Mouse (Mus musculus): Measurements from ENCODE around the gene Ctnna3. TPM values are rescaled to one million over a fixed set of nuclear protein-coding genes. Genes with fewer than 3 reads are reported as not detected.
A peak's percentile ranks its signal among the peaks of the same experiment; 100 is the strongest.

Ctnna3 gene
- polyA plus RNA-seq, 1 experiment from 2014 or later = 0.03 TPM

DNA sequence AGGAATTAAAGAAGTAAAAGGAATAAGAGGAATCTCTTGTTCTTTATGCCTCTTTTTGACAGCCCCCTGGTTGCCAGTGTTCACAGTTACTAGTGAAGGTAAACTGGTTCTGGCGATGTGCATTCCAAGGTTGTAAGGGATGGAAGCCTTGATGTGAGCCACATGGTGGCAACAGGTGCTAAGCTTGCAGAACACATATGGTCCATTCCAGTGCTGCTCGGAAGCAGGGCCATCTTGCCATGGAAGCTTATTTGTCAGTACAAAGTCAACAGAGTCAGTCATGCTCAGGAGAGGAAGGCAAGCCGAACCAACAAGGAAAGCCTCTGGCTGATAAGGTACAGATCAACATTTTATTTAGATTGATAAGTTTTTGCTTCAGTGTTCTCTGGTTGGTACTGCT, 652.4 kb downstream of the Ctnna3 start:
- no peak for ATAC-seq (ENCODE audit: insufficient read depth)
- 57% methylated on average over 3 of the region's 3 CpGs for WGBS (ENCODE audit: insufficient replicate concordance)
- Histone ChIP-seq H3K4me2 (no peak overlapping the region), H3K36me3 (replicated peaks) (no peaks in the 10 kb centered on the region), H3K27ac (replicated peaks) (no peak overlapping the region), H3K9me3 (replicated peaks) (no peaks in the 10 kb centered on the region), H3K4me3 (replicated peaks) (no peak overlapping the region), H3K27me3 (peaks cover 8% of the 10 kb centered on the region), H3K4me1 (replicated peaks) (no peaks in the 10 kb centered on the region), H3K9ac (no peak overlapping the region)

DNA sequence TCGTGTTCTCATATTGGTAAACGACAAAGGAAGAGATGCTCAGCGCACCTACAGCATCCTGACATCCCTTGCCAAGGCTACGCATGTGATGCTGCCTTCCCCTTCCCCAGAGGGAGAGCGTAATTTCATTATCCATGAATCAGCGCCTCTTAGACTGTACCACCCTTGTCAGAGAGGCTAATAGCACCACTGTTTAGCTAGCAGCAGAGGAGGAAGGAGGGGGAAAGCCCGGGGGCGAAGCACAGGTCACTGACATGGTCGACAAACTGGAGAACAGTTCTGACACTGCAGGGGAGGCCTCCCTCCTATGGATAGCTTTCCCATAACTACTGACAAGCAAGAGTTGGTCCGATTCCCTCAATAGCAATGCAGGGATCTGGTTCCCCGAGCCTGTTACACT, 653.9 kb downstream of the Ctnna3 start:
- Histone ChIP-seq H3K4me1 (replicated peaks) (no peaks in the 10 kb centered on the region), H3K9me3 (replicated peaks) (no peaks in the 10 kb centered on the region), H3K9ac (no peak overlapping the region), H3K4me2 (no peak overlapping the region), H3K27ac (replicated peaks) (no peak overlapping the region), H3K36me3 (replicated peaks) (no peaks in the 10 kb centered on the region), H3K27me3 (peaks cover 22% of the 10 kb centered on the region), H3K4me3 (replicated peaks) (no peak overlapping the region)
- no peak for ATAC-seq (ENCODE audit: insufficient read depth)
- 49% methylated on average over 11 of the region's 11 CpGs for WGBS (ENCODE audit: insufficient replicate concordance)

DNA sequence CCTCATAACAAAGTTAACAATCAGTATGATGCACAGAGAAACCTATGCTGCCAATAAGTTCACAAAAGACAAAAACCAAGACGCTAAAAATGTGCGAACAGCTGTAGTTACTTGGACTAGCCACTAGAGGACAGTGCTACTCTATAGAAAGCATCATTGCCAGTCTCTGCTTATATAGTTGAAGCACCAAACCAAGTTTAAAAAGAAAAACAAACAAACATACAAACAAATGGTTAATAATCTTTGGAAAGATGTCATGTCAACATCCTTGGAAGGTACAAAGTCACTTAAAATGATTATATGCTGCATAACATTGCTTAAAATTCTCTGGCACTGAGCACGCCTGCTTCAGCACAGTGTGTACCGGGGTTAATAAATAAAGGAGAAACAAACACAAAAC, 654.6 kb downstream of the Ctnna3 start:
- Histone ChIP-seq H3K4me1 (replicated peaks) (no peaks in the 10 kb centered on the region), H3K9ac (no peak overlapping the region), H3K4me2 (no peak overlapping the region), H3K27me3 (peaks cover 24% of the 10 kb centered on the region), H3K27ac (replicated peaks) (no peak overlapping the region), H3K9me3 (replicated peaks) (no peaks in the 10 kb centered on the region), H3K36me3 (replicated peaks) (no peaks in the 10 kb centered on the region), H3K4me3 (replicated peaks) (no peak overlapping the region)
- no peak for ATAC-seq (ENCODE audit: insufficient read depth)
- WGBS (ENCODE audit: insufficient replicate concordance) = 32% methylated on average over 4 of the region's 4 CpGs

DNA sequence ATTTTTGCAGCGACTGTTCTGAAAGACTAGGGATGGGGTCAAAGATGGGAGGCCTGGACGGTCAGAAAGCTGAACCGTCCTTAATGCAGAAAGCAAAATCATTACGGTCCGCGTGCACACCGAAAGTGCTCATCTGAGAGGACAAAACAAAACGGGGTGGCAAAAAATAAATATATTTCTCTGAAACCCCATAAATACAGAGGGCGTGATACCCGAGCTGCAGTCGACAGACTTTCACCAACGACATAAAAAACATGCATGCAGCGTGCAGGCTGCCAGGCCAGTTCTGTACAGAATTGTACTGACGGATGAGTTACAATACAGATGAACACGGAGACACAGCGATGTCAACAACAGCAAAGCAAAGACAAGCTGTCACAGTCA, 656.3 kb downstream of the Ctnna3 start:
- H3K27ac ChIP-seq (replicated peaks) = no peak overlapping the region
- no peak overlapping the region for H3K4me3 ChIP-seq (replicated peaks)
- WGBS (ENCODE audit: insufficient replicate concordance) = 62% methylated on average over 16 of the region's 16 CpGs

DNA sequence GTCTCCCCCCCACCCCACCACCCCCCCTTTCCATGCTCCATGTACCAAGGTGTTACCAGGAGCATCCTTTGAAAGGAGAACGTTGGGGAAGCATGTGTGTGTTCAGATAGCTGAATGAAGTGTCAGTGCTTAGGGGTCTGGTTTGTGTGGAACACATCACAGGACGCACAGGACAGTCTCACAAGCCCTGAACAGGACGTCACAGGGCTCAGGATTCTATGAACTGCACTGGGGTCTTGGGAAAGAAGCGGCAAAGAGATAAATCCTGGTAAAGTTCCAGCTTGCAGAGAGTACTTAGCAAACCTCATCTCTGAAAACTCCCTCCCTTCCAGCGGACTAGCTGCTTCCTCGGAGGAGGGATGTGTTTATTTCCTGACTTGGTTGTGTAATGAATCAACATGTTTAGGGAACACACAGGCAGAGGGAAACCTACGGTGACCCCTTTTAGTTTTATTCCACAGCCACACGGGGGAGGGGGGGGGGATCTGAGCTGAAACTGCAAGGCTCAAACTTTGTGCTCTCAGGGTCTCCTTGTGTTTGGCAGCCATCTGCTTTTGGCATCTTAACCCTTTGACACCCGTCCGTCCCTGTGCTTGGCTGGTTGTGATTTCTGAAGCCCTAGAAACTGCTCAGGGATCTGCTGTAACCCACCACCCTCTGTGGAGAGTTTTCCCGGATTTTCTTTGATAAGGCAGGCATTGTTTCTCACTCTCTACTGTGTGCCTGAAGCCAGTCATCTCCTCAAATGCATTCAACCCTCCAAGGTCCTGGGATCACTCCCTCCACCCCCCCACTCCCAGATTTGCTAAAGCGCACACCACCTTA, 656.9 kb downstream of the Ctnna3 start:
- no peak for ATAC-seq (ENCODE audit: insufficient read depth)

More for the DNA sequence above, 656.3 kb downstream of the Ctnna3 start:
- no peak for ATAC-seq (ENCODE audit: insufficient read depth)
- Histone ChIP-seq H3K9me3 (replicated peaks) (no peaks in the 10 kb centered on the region), H3K4me2 (no peak overlapping the region), H3K4me1 (replicated peaks) (no peaks in the 10 kb centered on the region), H3K27me3 (peaks cover 32% of the 10 kb centered on the region), H3K36me3 (replicated peaks) (no peaks in the 10 kb centered on the region), H3K9ac (no peak overlapping the region)

DNA sequence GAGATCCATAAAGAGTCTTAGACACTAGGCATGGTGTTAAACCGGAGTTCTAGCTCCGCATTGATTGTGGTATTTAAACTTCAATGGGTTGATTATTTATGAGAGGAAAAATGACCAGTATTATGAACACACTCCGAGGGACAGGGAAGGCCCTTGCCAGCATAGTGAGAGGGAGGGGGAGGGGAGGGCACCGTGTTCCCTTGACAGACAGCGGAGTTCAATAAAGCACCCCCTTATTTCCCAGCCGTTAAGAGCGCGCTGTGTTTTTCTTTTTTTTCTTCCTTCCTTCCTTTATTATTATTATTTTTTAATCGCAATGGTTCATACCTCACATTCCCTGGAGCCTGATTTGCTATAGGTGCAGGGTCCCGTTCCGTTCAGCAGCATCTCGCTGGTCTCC, 657.6 kb downstream of the Ctnna3 start:
- Histone ChIP-seq H3K27me3 (peaks cover 32% of the 10 kb centered on the region), H3K4me1 (replicated peaks) (no peaks in the 10 kb centered on the region), H3K36me3 (replicated peaks) (no peaks in the 10 kb centered on the region), H3K4me3 (replicated peaks) (no peak overlapping the region), H3K27ac (replicated peaks) (no peak overlapping the region), H3K9ac (no peak overlapping the region), H3K9me3 (replicated peaks) (no peaks in the 10 kb centered on the region), H3K4me2 (no peak overlapping the region)
- no peak for ATAC-seq (ENCODE audit: insufficient read depth)
- 3% methylated on average over 12 of the region's 12 CpGs for WGBS (ENCODE audit: insufficient replicate concordance)

More for the DNA sequence above, 656.9 kb downstream of the Ctnna3 start:
- Histone ChIP-seq H3K27ac (replicated peaks) (no peak overlapping the region), H3K4me3 (replicated peaks) (no peak overlapping the region), H3K4me1 (replicated peaks) (no peaks in the 10 kb centered on the region), H3K9me3 (replicated peaks) (no peaks in the 10 kb centered on the region), H3K36me3 (replicated peaks) (no peaks in the 10 kb centered on the region), H3K9ac (no peak overlapping the region), H3K4me2 (no peak overlapping the region), H3K27me3 (peaks cover 32% of the 10 kb centered on the region)
- 3% methylated on average over 12 of the region's 12 CpGs for WGBS (ENCODE audit: insufficient replicate concordance)

DNA sequence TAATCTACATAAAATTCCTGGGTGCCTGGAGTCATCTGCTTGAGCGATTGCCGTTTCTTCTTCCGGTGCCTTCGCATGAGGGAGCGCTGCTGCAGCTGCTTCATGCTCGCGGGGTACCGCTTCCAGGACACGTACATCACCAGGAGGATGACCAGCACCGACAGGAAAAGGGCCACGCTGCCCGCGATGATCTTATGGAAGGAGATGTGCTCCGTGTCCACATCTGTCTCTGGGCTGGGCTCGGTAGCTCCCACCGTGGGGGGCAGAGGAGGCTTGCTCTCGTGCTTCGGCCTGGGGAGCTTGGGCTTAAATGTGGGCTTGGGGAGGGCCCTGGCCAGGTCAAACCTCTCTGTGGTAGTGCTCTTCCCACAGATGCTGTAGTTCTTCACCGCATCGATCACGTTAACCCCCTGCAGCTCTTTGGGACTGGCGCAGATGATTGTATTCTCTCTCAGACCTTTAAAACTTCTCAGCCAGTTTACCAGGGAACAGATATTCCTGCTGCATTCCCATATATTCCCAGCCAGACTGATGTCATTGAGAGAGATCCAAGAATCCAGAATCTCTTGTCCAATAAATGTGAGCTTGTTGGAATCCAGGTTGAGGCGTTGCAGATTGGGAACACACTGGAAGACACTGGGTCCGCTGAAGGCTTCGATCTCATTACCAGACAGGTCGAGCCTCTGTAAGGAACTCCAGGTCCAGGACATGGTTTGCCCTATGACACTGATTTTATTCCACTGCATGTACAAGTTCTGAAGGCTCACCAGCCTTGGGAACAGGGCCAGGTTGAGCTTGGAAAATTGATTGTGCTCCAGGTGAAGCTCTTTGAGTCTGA, 658.3 kb downstream of the Ctnna3 start:
- Histone ChIP-seq H3K4me3 (replicated peaks) (no peak overlapping the region), H3K4me2 (no peak overlapping the region), H3K27ac (replicated peaks) (no peak overlapping the region), H3K27me3 (peaks cover 32% of the 10 kb centered on the region), H3K36me3 (replicated peaks) (no peaks in the 10 kb centered on the region), H3K9me3 (replicated peaks) (no peaks in the 10 kb centered on the region), H3K4me1 (replicated peaks) (no peaks in the 10 kb centered on the region), H3K9ac (no peak overlapping the region)
- whole genome bisulfite sequencing (ENCODE audit: insufficient replicate concordance) = 4% methylated on average over 26 of the region's 26 CpGs
- no peak for ATAC-seq (ENCODE audit: insufficient read depth)

DNA sequence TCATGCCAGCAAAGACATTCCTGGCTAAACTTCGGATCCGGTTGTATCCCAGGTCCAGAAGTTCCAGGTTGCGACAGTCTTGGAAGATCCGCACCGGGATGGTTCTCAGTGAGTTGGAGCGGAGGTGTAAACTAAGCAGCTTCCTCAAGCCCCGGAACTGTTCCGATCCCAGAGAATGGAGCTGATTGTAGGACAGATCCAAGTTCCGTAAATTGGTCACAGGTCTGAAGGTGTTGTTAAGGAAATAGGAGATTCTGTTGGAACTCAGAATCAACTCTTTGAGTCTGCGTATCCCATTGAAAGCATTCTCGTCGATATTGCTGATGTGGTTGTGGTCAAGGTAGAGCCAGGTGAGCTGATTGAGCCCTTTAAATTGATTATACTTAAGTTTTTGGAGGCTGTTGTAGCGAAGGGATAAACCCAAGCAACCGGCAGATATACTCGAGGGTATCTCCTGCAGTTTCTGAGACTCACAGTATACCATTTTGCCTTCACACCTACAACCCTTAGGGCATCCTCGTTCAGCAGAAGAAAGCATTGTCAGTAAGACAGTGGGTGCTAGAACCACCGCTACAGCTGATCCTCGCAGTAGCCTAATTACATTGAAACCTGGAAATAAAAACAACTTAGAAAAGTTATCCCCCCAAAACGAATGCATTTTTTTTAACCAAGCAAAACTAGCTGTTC, 659.0 kb downstream of the Ctnna3 start:
- no peaks in the 10 kb centered on the region for H3K9me3 ChIP-seq (replicated peaks)
- no peak for ATAC-seq (ENCODE audit: insufficient read depth)
- H3K4me2 ChIP-seq = no peak overlapping the region
- no peak overlapping the region for H3K4me3 ChIP-seq (replicated peaks)
- WGBS (ENCODE audit: insufficient replicate concordance) = 21% methylated on average over 19 of the region's 19 CpGs
- H3K9ac ChIP-seq = no peak overlapping the region
- H3K27ac ChIP-seq (replicated peaks) = no peak overlapping the region
- H3K4me1 ChIP-seq (replicated peaks) = no peaks in the 10 kb centered on the region
- peaks cover 32% of the 10 kb centered on the region for H3K27me3 ChIP-seq
- H3K36me3 ChIP-seq (replicated peaks) = no peaks in the 10 kb centered on the region

DNA sequence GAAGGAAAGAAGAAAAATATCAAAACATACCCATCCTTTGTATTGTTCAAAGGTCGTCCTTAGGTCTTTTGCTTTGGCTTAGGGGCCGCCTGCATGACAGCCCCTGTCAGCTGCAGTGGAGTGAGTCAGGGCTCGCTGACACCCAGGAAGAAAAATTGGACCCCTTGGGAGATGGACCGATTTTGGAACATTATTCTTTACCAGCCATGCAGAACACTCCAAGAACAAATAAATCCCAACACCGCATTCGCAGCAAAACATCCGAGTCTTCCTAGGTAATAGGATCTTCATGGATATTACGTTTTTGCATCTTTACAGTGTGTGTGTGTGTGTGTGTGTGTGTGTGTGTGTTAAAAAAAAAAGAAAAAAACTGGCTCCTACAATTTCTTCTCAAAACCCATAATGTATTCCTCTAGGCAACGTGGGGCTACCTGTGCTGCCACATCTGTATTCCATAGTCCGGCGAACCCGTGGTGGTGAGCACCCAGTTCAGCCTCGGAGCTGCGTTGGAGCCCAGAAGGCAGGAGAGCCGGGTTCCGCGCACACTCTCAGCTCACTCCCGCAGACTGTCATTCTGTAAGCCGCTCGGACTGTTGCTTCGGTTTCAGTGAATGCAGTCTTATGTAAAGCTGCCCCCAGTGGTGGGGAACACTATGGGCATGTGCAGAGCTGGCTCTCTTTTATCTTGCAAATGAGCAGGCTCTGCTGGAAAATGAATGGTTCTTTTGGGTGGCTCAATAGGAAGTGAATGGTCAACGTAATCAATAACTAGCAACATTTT, 660.0 kb downstream of the Ctnna3 start, which contains the start of gene Lrrtm3:
TSS of gene Lrrtm3 (minus strand) at position 598 of the 781 bp plus-strand sequence.
- Histone ChIP-seq H3K9me3 (replicated peaks) (no peaks in the 10 kb centered on the region), H3K36me3 (replicated peaks) (no peaks in the 10 kb centered on the region), H3K4me1 (replicated peaks) (no peaks in the 10 kb centered on the region), H3K4me3 (replicated peaks) (no peak within 1 kb of the TSS), H3K27ac (replicated peaks) (no peak within 1 kb of the TSS), H3K4me2 (peak within 1 kb of the TSS; percentile 38), H3K9ac (no peak within 1 kb of the TSS), H3K27me3 (peaks cover 32% of the 10 kb centered on the region)
- 4% methylated on average over 22 of the region's 22 CpGs for WGBS (ENCODE audit: insufficient replicate concordance)
- ATAC-seq (ENCODE audit: insufficient read depth) = no peak

DNA sequence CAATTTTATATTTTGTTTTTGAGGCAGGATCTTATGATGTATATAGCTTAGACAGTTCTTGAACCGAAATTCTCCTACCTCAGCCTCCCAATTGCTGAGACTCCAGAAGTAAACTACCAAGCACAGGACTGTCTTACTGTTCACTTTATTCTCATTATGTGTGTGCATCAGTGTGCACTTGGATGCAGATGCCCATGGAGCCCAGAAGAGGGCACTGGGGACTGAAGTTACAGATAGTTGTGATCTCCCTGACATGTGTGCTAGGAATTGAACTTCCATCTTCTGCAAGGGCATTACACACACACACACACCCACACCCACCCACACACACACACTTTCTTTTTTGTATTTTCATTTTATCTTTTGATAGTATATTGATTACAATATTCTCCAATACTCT, 666.6 kb downstream of the Ctnna3 start:
- Histone ChIP-seq H3K4me3 (replicated peaks) (no peak overlapping the region), H3K9me3 (replicated peaks) (no peaks in the 10 kb centered on the region), H3K36me3 (replicated peaks) (no peaks in the 10 kb centered on the region), H3K27ac (replicated peaks) (no peak overlapping the region), H3K4me2 (no peak overlapping the region), H3K27me3 (no peaks in the 10 kb centered on the region), H3K4me1 (replicated peaks) (no peaks in the 10 kb centered on the region), H3K9ac (no peak overlapping the region)
- no peak for ATAC-seq (ENCODE audit: insufficient read depth)
- WGBS (ENCODE audit: insufficient replicate concordance) = 77% methylated on average over 1 of the region's 1 CpGs

Data from liver, embryonic 15.5 days (tissue).